Mouse (Mus musculus) hindbrain, embryonic 13.5 days (tissue): Measurements from ENCODE around the gene Dtx2. TPM values are rescaled to one million over a fixed set of nuclear protein-coding genes. Genes with fewer than 3 reads are reported as not detected.

Source experiments
- ATAC-seq: fragments of 200-750 bp; cut with Nextera tagmentation; 2 replicates; pipeline ENCODE4 v1.8.0; 2017; ENCODE audit warnings: moderate TSS enrichment; ENCODE audit not compliant: low FRiP score
- H3K27ac ChIP-seq: fragments of 300-500 bp; sonication (generic); 2 replicates; pipeline ENCODE4 v1.5.1; 2015; ENCODE audit warnings: inconsistent platforms, mild to moderate bottlenecking, moderate library complexity
- H3K27me3 ChIP-seq: fragments of 300-500 bp; sonication (generic); 2 replicates; pipeline ENCODE4 v1.6.1; 2015; ENCODE audit warnings: mild to moderate bottlenecking, inconsistent platforms
- H3K36me3 ChIP-seq: fragments of 300-500 bp; sonication (generic); 2 replicates; pipeline ENCODE4 v1.6.1; 2015; ENCODE audit warnings: mild to moderate bottlenecking, inconsistent platforms
- H3K4me1 ChIP-seq: fragments of 300-500 bp; sonication (generic); replicated peaks from 2 replicates; pipeline ENCODE4 v1.6.1; 2015; ENCODE audit warnings: inconsistent platforms
- H3K4me2 ChIP-seq: fragments of 300-500 bp; sonication (generic); 2 replicates; pipeline ENCODE4 v1.6.1; 2015; ENCODE audit warnings: inconsistent platforms, mild to moderate bottlenecking, moderate library complexity
- H3K4me3 ChIP-seq: fragments of 300-500 bp; sonication (generic); 2 replicates; pipeline ENCODE4 v1.5.1; 2015; ENCODE audit warnings: mild to moderate bottlenecking, inconsistent platforms
- H3K9ac ChIP-seq: fragments of 300-500 bp; sonication (generic); 2 replicates; pipeline ENCODE4 v1.6.1; 2015; ENCODE audit warnings: mild to moderate bottlenecking, inconsistent platforms
- H3K9me3 ChIP-seq: fragments of 300-500 bp; sonication (generic); 2 replicates; pipeline ENCODE4 v1.6.1; 2016; ENCODE audit warnings: inconsistent platforms
- WGBS: fragments of 180-500 bp; shearing (Covaris S2); methylation state at CpG from one replicate; pipeline ENCODE4 v1.1.7; 2015; 5-methylcytosine and 5-hydroxymethylcytosine counted together
- polyA plus RNA-seq: library from polyadenylated mRNA; unstranded; fragments of >200 nt; fragmentation: Nextera tagmentation; extraction: Ambion mirVana; gene quantifications from 2 replicates; pipeline ENCODE4 v1.2.1, GENCODE M21; 2015

The Dtx2 gene
- polyA plus RNA-seq, 1 experiment from 2014 or later = 25.6 TPM

- H3K4me2 ChIP-seq = no peak within 1 kb of the TSS
- ATAC-seq = no peak
- H3K36me3 ChIP-seq = no peaks in the 10 kb centered on the region
- H3K4me3 ChIP-seq = no peak within 1 kb of the TSS
- no peaks in the 10 kb centered on the region for H3K4me1 ChIP-seq
- 71% methylated on average over 8 of the region's 8 CpGs for WGBS
- no peaks in the 10 kb centered on the region for H3K27me3 ChIP-seq
- H3K9ac ChIP-seq = no peak within 1 kb of the TSS
- H3K9me3 ChIP-seq = no peaks in the 10 kb centered on the region
- H3K27ac ChIP-seq = no peak within 1 kb of the TSS
These were observed 14.7 kb upstream of the Dtx2 start, which contains the start of gene Zp3 for GRCm38 (mm10) chr5:135979904-135980303. Gene Zp3 (plus strand): TSS chr5:135980099.

- H3K4me2 ChIP-seq = no peak overlapping the region
- no peaks in the 10 kb centered on the region for H3K27me3 ChIP-seq
- no peak for ATAC-seq
- H3K36me3 ChIP-seq = no peaks in the 10 kb centered on the region
- H3K27ac ChIP-seq = no peak overlapping the region
- no peak overlapping the region for H3K4me3 ChIP-seq
- no peaks in the 10 kb centered on the region for H3K9me3 ChIP-seq
- WGBS = 41% methylated on average over 6 of the region's 6 CpGs
- H3K9ac ChIP-seq = no peak overlapping the region
- no peaks in the 10 kb centered on the region for H3K4me1 ChIP-seq
These were observed 12.2 kb upstream of the Dtx2 start for GRCm38 (mm10) chr5:135982398-135982797.

- WGBS = 69% methylated on average over 6 of the region's 6 CpGs
These were observed 10.0 kb upstream of the Dtx2 start for GRCm38 (mm10) chr5:135984546-135985044.

GRCm38 (mm10) chr5:135987248-135987647 is 7.4 kb upstream of the Dtx2 start:
- H3K36me3 ChIP-seq = no peaks in the 10 kb centered on the region
- H3K27ac ChIP-seq = no peak overlapping the region
- H3K27me3 ChIP-seq = no peaks in the 10 kb centered on the region
- no peaks in the 10 kb centered on the region for H3K9me3 ChIP-seq
- H3K4me2 ChIP-seq = no peak overlapping the region
- H3K4me1 ChIP-seq = no peaks in the 10 kb centered on the region
- 58% methylated on average over 11 of the region's 11 CpGs for WGBS
- no peak overlapping the region for H3K9ac ChIP-seq
- no peak for ATAC-seq
- no peak overlapping the region for H3K4me3 ChIP-seq

More at GRCm38 (mm10) chr5:135984546-135985044, 10.0 kb upstream of the Dtx2 start:
- Histone ChIP-seq H3K4me1 (no peaks in the 10 kb centered on the region), H3K9me3 (no peaks in the 10 kb centered on the region), H3K27me3 (no peaks in the 10 kb centered on the region), H3K36me3 (no peaks in the 10 kb centered on the region), H3K4me3 (no peak overlapping the region), H3K4me2 (no peak overlapping the region), H3K9ac (no peak overlapping the region), H3K27ac (no peak overlapping the region)
- no peak for ATAC-seq

GRCm38 (mm10) chr5:135990601-135991000 is 4.0 kb upstream of the Dtx2 start:
- no peak for ATAC-seq
- Histone ChIP-seq H3K36me3 (no peaks in the 10 kb centered on the region), H3K4me3 (no peak overlapping the region), H3K9ac (no peak overlapping the region), H3K4me1 (peaks cover 6% of the 10 kb centered on the region), H3K4me2 (no peak overlapping the region), H3K27me3 (no peaks in the 10 kb centered on the region), H3K9me3 (no peaks in the 10 kb centered on the region), H3K27ac (no peak overlapping the region)
- 80% methylated on average over 5 of the region's 5 CpGs for WGBS

GRCm38 (mm10) chr5:135993381-135993965 is 1.1 kb upstream of the Dtx2 start:
- no peak overlapping the region for H3K4me3 ChIP-seq
- no peak overlapping the region for H3K4me2 ChIP-seq
- H3K9me3 ChIP-seq = no peaks in the 10 kb centered on the region
- ATAC-seq = no peak
- no peak overlapping the region for H3K9ac ChIP-seq
- no peaks in the 10 kb centered on the region for H3K27me3 ChIP-seq
- H3K4me1 ChIP-seq = peaks cover 18% of the 10 kb centered on the region
- peak overlapping the region; percentile 0; the same call in 1 of the 2 replicates for H3K27ac ChIP-seq
- WGBS = 55% methylated on average over 5 of the region's 5 CpGs
- peaks cover 15% of the 10 kb centered on the region for H3K36me3 ChIP-seq

GRCm38 (mm10) chr5:135994335-135994724 is 270 bp upstream of the Dtx2 start:
- ATAC-seq = no peak; the same call in 1 of the 2 replicates
- H3K36me3 ChIP-seq = peaks cover 24% of the 10 kb centered on the region
- H3K4me3 ChIP-seq = peak overlapping the region; percentile 83; the same call in 1 of the 2 replicates
- H3K9me3 ChIP-seq = no peaks in the 10 kb centered on the region
- no peak overlapping the region for H3K4me2 ChIP-seq
- no peak overlapping the region for H3K27ac ChIP-seq
- no peak overlapping the region for H3K9ac ChIP-seq
- peaks cover 18% of the 10 kb centered on the region for H3K4me1 ChIP-seq
- 66% methylated on average over 8 of the region's 8 CpGs for WGBS
- no peaks in the 10 kb centered on the region for H3K27me3 ChIP-seq

- ATAC-seq = no peak
- Histone ChIP-seq H3K4me3 (peak overlapping the region; percentile 83; the same call in 1 of the 2 replicates), H3K4me2 (peak overlapping the region; percentile 76), H3K4me1 (peaks cover 18% of the 10 kb centered on the region), H3K36me3 (peaks cover 31% of the 10 kb centered on the region), H3K27me3 (no peaks in the 10 kb centered on the region), H3K9me3 (no peaks in the 10 kb centered on the region), H3K27ac (no peak overlapping the region), H3K9ac (peak overlapping the region; percentile 89; the same call in 1 of the 2 replicates)
- WGBS = 93% methylated on average over 8 of the region's 8 CpGs
These were observed 1.6 kb downstream of the Dtx2 start for GRCm38 (mm10) chr5:135996162-135996561.

GRCm38 (mm10) chr5:136001222-136001621 is 6.6 kb downstream of the Dtx2 start:
- 90% methylated on average over 6 of the region's 6 CpGs for WGBS
- Histone ChIP-seq H3K4me3 (no peak overlapping the region), H3K36me3 (peaks cover 45% of the 10 kb centered on the region)

GRCm38 (mm10) chr5:136002325-136002724 is 7.7 kb downstream of the Dtx2 start:
- Histone ChIP-seq H3K4me2 (no peak overlapping the region), H3K27me3 (no peaks in the 10 kb centered on the region), H3K9me3 (no peaks in the 10 kb centered on the region), H3K4me3 (no peak overlapping the region), H3K27ac (peak overlapping the region; percentile 62; the same call in 1 of the 2 replicates), H3K4me1 (peaks cover 17% of the 10 kb centered on the region), H3K36me3 (peaks cover 42% of the 10 kb centered on the region), H3K9ac (no peak overlapping the region; the same call in 1 of the 2 replicates)
- WGBS = 83% methylated on average over 2 of the region's 2 CpGs
- ATAC-seq = no peak

More at GRCm38 (mm10) chr5:136001222-136001621, 6.6 kb downstream of the Dtx2 start:
- peaks cover 22% of the 10 kb centered on the region for H3K4me1 ChIP-seq
- no peak overlapping the region for H3K9ac ChIP-seq
- no peak overlapping the region for H3K27ac ChIP-seq
- no peak for ATAC-seq
- H3K4me2 ChIP-seq = no peak overlapping the region
- no peaks in the 10 kb centered on the region for H3K9me3 ChIP-seq
- no peaks in the 10 kb centered on the region for H3K27me3 ChIP-seq

- Histone ChIP-seq H3K9ac (no peak overlapping the region; the same call in 1 of the 2 replicates), H3K27ac (no peak overlapping the region), H3K27me3 (no peaks in the 10 kb centered on the region), H3K4me2 (no peak overlapping the region), H3K36me3 (peaks cover 38% of the 10 kb centered on the region), H3K4me1 (peaks cover 21% of the 10 kb centered on the region), H3K4me3 (no peak overlapping the region), H3K9me3 (no peaks in the 10 kb centered on the region)
- no peak for ATAC-seq
- 47% methylated on average over 3 of the region's 3 CpGs for WGBS
These were observed 8.2 kb downstream of the Dtx2 start for GRCm38 (mm10) chr5:136002751-136003151.

GRCm38 (mm10) chr5:136004537-136004936 is 9.9 kb downstream of the Dtx2 start:
- H3K36me3 ChIP-seq = peaks cover 23% of the 10 kb centered on the region
- no peaks in the 10 kb centered on the region for H3K27me3 ChIP-seq
- H3K9me3 ChIP-seq = no peaks in the 10 kb centered on the region
- WGBS = 90% methylated on average over 4 of the region's 4 CpGs
- H3K27ac ChIP-seq = no peak overlapping the region
- H3K4me1 ChIP-seq = peaks cover 21% of the 10 kb centered on the region
- no peak overlapping the region for H3K9ac ChIP-seq
- H3K4me2 ChIP-seq = no peak overlapping the region
- no peak overlapping the region for H3K4me3 ChIP-seq
- no peak for ATAC-seq

GRCm38 (mm10) chr5:136007745-136008144 is 13.1 kb downstream of the Dtx2 start:
- ATAC-seq = no peak

More at GRCm38 (mm10) chr5:136007745-136008144, 13.1 kb downstream of the Dtx2 start:
- 76% methylated on average over 7 of the region's 7 CpGs for WGBS
- Histone ChIP-seq H3K9ac (no peak overlapping the region), H3K4me1 (peaks cover 14% of the 10 kb centered on the region), H3K27me3 (no peaks in the 10 kb centered on the region), H3K9me3 (no peaks in the 10 kb centered on the region), H3K36me3 (peaks cover 39% of the 10 kb centered on the region), H3K4me2 (no peak overlapping the region), H3K27ac (no peak overlapping the region), H3K4me3 (no peak overlapping the region)
